Mouse (Mus musculus): ENCODE measurements around the gene Micall1. TPM values are rescaled to one million over a fixed set of nuclear protein-coding genes. Genes with fewer than 3 reads are reported as not detected.

Gene Micall1
- total RNA-seq (2023): 64.6 TPM

GRCm38 (mm10) chr15:79108421-79109320, at the start of gene Micall1:
TSS of gene Micall1 (plus strand) at chr15:79108898.

GRCm38 (mm10) chr15:79062376-79063159, 46.1 kb upstream of the Micall1 start, which contains the start of gene Ankrd54:
TSS of gene Ankrd54 (minus strand) at chr15:79062893.

GRCm38 (mm10) chr15:79074913-79075532, 33.7 kb upstream of the Micall1 start, which contains the start of gene Eif3l:
TSS of gene Eif3l (plus strand) at chr15:79075179.

GRCm38 (mm10) chr15:79140866-79141565, 32.3 kb downstream of the Micall1 start, which contains the start of the genes Polr2f and 1700088E04Rik:
TSS of gene Polr2f (plus strand) at chr15:79141009.
TSS of gene 1700088E04Rik (minus strand) at chr15:79141253.

GRCm38 (mm10) chr15:79165140-79165539, 56.4 kb downstream of the Micall1 start, which contains the start of gene Sox10:
TSS of gene Sox10 (minus strand) at chr15:79165240.

Other genes with a start within 250 kb of the Micall1 start
- gene Gga1, start 231.7 kb upstream of the Micall1 start, total RNA-seq (2023): 73.2 TPM
- gene Gm49510, start 209.2 kb upstream of the Micall1 start, total RNA-seq (2023): 1.5 TPM
- gene Sh3bp1, start 209.1 kb upstream of the Micall1 start, total RNA-seq (2023): 170 TPM
- gene Pdxp, start 195.0 kb upstream of the Micall1 start, total RNA-seq (2023): 9.1 TPM
- 61.8 TPM for gene Lgals1, start 182.2 kb upstream of the Micall1 start, total RNA-seq (2023)
- gene Nol12, start 174.0 kb upstream of the Micall1 start, total RNA-seq (2023): 44.7 TPM
- gene Triobp, start 161.2 kb upstream of the Micall1 start, total RNA-seq (2023): 33.9 TPM
- 9.1 TPM for gene H1f0, start 80.4 kb upstream of the Micall1 start, total RNA-seq (2023)
- not detected for gene Galr3, start 67.0 kb upstream of the Micall1 start, total RNA-seq (2023)
- gene Ankrd54, start 46.0 kb upstream of the Micall1 start, total RNA-seq (2023): 29.3 TPM
- gene Eif3l, start 33.7 kb upstream of the Micall1 start, total RNA-seq (2023): 118 TPM
- gene Polr2f, start 32.1 kb downstream of the Micall1 start, total RNA-seq (2023): 38.1 TPM
- gene 1700088E04Rik, start 32.4 kb downstream of the Micall1 start, total RNA-seq (2023): not detected
- not detected for gene Sox10, start 56.3 kb downstream of the Micall1 start, total RNA-seq (2023)
- 26.0 TPM for gene Pick1, start 120.3 kb downstream of the Micall1 start, total RNA-seq (2023)
- gene Gm49486, start 120.5 kb downstream of the Micall1 start, total RNA-seq (2023): 0.73 TPM
- gene Slc16a8, start 145.9 kb downstream of the Micall1 start, total RNA-seq (2023): not detected
- 1.9 TPM for gene Baiap2l2, start 176.6 kb downstream of the Micall1 start, total RNA-seq (2023)
- 13.1 TPM for gene Pla2g6, start 219.5 kb downstream of the Micall1 start, total RNA-seq (2023)
- 241 TPM for gene Maff, start 237.7 kb downstream of the Micall1 start, total RNA-seq (2023)

All from CD4-positive naive resting alpha-beta T cell, adult 76 days (primary cell).